Mouse (Mus musculus): ENCODE data around the gene Snu13. TPM values are rescaled to one million over a fixed set of nuclear protein-coding genes. Genes with fewer than 3 reads are reported as not detected.

Snu13 gene
- total and polyA plus RNA-seq, 2 experiments from 2014 or later, result 109 to 204 TPM

DNA sequence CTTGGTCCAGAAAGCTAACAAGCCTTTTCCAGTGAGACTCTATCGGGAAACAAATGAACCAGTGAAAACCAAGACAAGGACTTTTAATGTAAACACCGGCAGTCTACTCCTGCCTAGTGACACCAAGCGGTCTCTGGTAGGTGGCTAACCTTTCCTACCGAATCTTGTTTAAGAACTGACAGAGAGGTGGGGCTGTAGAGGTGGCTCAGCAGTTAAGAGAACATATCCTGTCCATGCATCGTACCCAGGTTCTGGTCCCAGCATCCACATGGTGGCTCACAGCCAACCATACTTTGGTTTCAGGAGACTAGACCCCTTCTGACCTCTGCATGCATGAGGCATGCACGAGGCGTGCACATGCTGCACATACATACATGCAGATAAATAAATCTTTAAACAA lies 20.1 kb downstream of the Snu13 start:
- Histone ChIP-seq H3K9ac (replicated peaks; ENCODE audit: low read depth, low read length) (no peak overlapping the region), H3K4me1 (ENCODE audit: control insufficient read depth, insufficient read depth) (no peaks in the 10 kb centered on the region), H3K36me3 (replicated peaks; ENCODE audit: control insufficient read depth, insufficient read depth, low read length) (peaks cover 91% of the 10 kb centered on the region), H3K4me2 (ENCODE audit: low read depth, low read length) (no peak overlapping the region), H3K4me3 (ENCODE audit: low read depth, low read length) (no peak overlapping the region), H3K27me3 (ENCODE audit: control insufficient read depth, insufficient read depth, low read length) (no peaks in the 10 kb centered on the region), H3K9me3 (replicated peaks; ENCODE audit: control insufficient read depth, low read length) (no peaks in the 10 kb centered on the region), H3K27ac (ENCODE audit: low read depth) (peak overlapping the region; percentile 70; the same call in 1 of the 2 replicates)
- WGBS, result 90% methylated on average over 7 of the region's 7 CpGs
- ATAC-seq (ENCODE audit: insufficient read depth, low read depth) (no peak), DNase-seq (ENCODE audit: low spot score) (no peak)
- no peak for TF ChIP-seq CTCF (IDR thresholded peaks at IDR 0.05; ENCODE audit: low read depth)
- TF ChIP-seq EP300 (IDR thresholded peaks at IDR 0.05; ENCODE audit: low read depth), result no peak

DNA sequence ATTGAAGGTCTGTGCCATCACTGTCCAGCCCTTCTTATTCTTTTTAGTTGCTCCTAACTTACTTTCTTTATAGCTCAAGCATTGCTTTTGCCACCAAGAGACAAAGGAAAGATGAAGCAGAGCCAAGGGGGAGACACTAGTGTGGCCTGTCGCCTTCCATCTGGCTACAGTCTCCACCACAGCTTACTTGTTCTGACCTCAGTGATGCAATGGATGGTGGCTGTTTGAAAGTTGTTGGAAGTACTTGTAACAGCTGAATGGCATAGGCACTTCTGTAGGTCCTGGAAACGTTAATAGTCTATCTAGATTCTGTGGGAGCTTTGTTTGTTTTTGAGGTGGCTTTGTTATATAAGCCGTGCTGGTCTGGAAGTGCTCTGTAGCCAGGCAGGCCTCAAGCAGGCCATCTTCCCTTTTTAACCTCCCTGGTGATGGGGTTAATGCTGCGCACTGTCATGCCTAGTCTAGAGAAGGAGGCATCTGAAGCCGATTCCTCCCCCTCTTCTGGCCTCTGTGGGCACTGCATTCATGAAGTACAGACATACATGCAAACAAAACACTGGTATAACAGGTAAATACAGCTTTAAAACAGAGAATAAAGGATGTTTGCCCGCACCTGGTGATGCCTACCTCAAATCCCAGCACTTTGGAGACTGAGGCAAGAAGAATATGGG lies 23.3 kb downstream of the Snu13 start:
- no peak overlapping the region for H3K4me3 ChIP-seq (ENCODE audit: low read depth, low read length)
- no peak for TF ChIP-seq EP300 (IDR thresholded peaks at IDR 0.05; ENCODE audit: low read depth)
- DNase-seq (ENCODE audit: low spot score) (no peak), ATAC-seq (ENCODE audit: insufficient read depth, low read depth) (no peak)
- H3K36me3 ChIP-seq (replicated peaks; ENCODE audit: control insufficient read depth, insufficient read depth, low read length), result peaks cover 80% of the 10 kb centered on the region
- H3K4me2 ChIP-seq (ENCODE audit: low read depth, low read length), result no peak overlapping the region
- H3K9ac ChIP-seq (replicated peaks; ENCODE audit: low read depth, low read length), result no peak overlapping the region
- no peaks in the 10 kb centered on the region for H3K27me3 ChIP-seq (ENCODE audit: control insufficient read depth, insufficient read depth, low read length)
- 85% methylated on average over 6 of the region's 6 CpGs for WGBS
- no peak overlapping the region for H3K27ac ChIP-seq (ENCODE audit: low read depth)
- no peaks in the 10 kb centered on the region for H3K9me3 ChIP-seq (replicated peaks; ENCODE audit: control insufficient read depth, low read length)
- H3K4me1 ChIP-seq (ENCODE audit: control insufficient read depth, insufficient read depth), result no peaks in the 10 kb centered on the region

DNA sequence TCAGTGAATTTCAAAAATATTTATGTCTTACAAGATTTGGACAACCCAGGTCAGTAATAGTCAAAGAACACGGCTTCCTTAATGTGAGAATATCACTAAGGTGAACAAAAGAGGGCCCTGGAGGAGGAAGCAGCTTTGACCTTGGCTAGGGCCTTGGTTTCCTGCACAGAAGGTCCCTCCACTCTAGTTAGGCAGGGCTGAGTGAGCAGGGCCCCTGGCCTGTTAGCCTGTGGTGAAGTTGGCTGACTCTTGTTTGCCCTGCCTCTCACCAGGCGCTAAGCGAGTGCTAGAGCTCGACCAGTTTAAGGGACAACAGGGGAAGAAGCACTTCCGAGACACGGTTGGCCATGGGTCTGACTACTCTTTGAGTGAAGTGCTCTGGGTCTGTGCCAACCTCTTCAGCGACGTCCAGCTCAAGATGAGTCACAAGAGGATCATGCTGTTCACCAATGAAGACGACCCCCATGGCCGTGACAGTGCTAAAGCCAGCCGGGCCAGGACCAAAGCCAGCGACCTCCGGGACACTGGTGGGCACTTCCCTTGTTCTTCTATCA lies 24.8 kb downstream of the Snu13 start:
- Histone ChIP-seq H3K27me3 (ENCODE audit: control insufficient read depth, insufficient read depth, low read length) (no peaks in the 10 kb centered on the region), H3K4me3 (ENCODE audit: low read depth, low read length) (no peak overlapping the region), H3K27ac (ENCODE audit: low read depth) (peak overlapping the region; percentile 52; the same call in 1 of the 2 replicates), H3K4me2 (ENCODE audit: low read depth, low read length) (no peak overlapping the region), H3K4me1 (ENCODE audit: control insufficient read depth, insufficient read depth) (no peaks in the 10 kb centered on the region), H3K36me3 (replicated peaks; ENCODE audit: control insufficient read depth, insufficient read depth, low read length) (peaks cover 70% of the 10 kb centered on the region), H3K9ac (replicated peaks; ENCODE audit: low read depth, low read length) (no peak overlapping the region), H3K9me3 (replicated peaks; ENCODE audit: control insufficient read depth, low read length) (no peaks in the 10 kb centered on the region)
- WGBS, result 39% methylated on average over 13 of the region's 13 CpGs
- TF ChIP-seq CTCF (IDR thresholded peaks at IDR 0.05; ENCODE audit: low read depth) (no peak), EP300 (IDR thresholded peaks at IDR 0.05; ENCODE audit: low read depth) (no peak)
- DNase-seq (ENCODE audit: low spot score) (peak; percentile 7), ATAC-seq (ENCODE audit: insufficient read depth, low read depth) (no peak)

DNA sequence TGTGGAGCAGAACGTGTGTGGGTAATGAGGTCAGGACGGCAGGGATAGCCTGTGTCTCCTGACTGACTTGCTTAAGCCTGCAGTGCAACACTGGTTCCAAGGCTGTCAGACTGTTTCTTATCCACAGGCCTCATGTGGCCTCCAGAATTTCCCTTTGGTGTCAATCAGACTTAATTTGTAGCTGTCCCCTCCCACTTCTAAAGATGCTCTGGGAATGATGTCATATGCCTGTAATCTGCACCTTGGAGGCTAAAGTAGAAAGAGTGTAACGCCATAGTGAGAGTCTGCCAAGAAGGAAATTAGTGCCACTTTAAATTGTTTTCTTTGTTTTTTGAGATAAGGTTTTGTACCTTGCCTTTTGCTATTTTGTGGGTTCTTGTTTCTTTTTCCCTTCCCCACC lies 28.1 kb downstream of the Snu13 start:
- Histone ChIP-seq H3K4me3 (ENCODE audit: low read depth, low read length) (no peak overlapping the region), H3K9ac (replicated peaks; ENCODE audit: low read depth, low read length) (no peak overlapping the region), H3K4me1 (ENCODE audit: control insufficient read depth, insufficient read depth) (peaks cover 5% of the 10 kb centered on the region; the same call in 1 of the 2 replicates), H3K9me3 (replicated peaks; ENCODE audit: control insufficient read depth, low read length) (no peaks in the 10 kb centered on the region), H3K36me3 (replicated peaks; ENCODE audit: control insufficient read depth, insufficient read depth, low read length) (peaks cover 41% of the 10 kb centered on the region), H3K27me3 (ENCODE audit: control insufficient read depth, insufficient read depth, low read length) (no peaks in the 10 kb centered on the region), H3K27ac (ENCODE audit: low read depth) (no peak overlapping the region), H3K4me2 (ENCODE audit: low read depth, low read length) (no peak overlapping the region)
- DNase-seq (ENCODE audit: low spot score), result no peak
- TF ChIP-seq EP300 (IDR thresholded peaks at IDR 0.05; ENCODE audit: low read depth), result no peak
- TF ChIP-seq CTCF (IDR thresholded peaks at IDR 0.05; ENCODE audit: low read depth), result no peak
- 50% methylated on average over 3 of the region's 3 CpGs for WGBS
- ATAC-seq (ENCODE audit: insufficient read depth, low read depth), result no peak

DNA sequence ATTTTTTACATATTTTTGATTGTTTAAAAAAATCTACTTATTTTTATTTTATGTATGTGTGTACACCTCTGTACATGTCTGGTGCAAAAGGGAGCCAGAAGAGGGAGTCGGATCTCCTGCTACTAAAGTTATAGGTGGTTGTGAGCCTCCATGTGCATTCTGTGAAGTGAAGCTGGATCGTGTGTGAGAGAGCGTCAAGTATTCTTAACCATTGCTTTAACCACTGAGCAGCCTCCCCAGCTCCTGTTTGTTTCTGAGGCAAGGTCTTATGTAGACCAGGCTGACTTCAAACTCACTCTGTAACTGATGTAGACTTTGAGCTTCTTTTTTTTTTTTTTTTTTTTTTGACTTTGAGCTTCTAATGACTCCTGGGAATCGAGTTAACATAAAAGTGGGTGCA lies 29.9 kb downstream of the Snu13 start:
- H3K9me3 ChIP-seq (replicated peaks; ENCODE audit: control insufficient read depth, low read length), result no peaks in the 10 kb centered on the region
- H3K36me3 ChIP-seq (replicated peaks; ENCODE audit: control insufficient read depth, insufficient read depth, low read length), result peaks cover 26% of the 10 kb centered on the region
- no peak overlapping the region for H3K27ac ChIP-seq (ENCODE audit: low read depth)
- TF ChIP-seq CTCF (IDR thresholded peaks at IDR 0.05; ENCODE audit: low read depth), result no peak
- no peak overlapping the region for H3K4me2 ChIP-seq (ENCODE audit: low read depth, low read length)
- ATAC-seq (ENCODE audit: insufficient read depth, low read depth) (no peak), DNase-seq (ENCODE audit: low spot score) (no peak)
- no peak overlapping the region for H3K4me3 ChIP-seq (ENCODE audit: low read depth, low read length)
- H3K27me3 ChIP-seq (ENCODE audit: control insufficient read depth, insufficient read depth, low read length), result no peaks in the 10 kb centered on the region
- no peak overlapping the region for H3K9ac ChIP-seq (replicated peaks; ENCODE audit: low read depth, low read length)
- peaks cover 5% of the 10 kb centered on the region; the same call in 1 of the 2 replicates for H3K4me1 ChIP-seq (ENCODE audit: control insufficient read depth, insufficient read depth)
- 75% methylated on average over 4 of the region's 4 CpGs for WGBS

DNA sequence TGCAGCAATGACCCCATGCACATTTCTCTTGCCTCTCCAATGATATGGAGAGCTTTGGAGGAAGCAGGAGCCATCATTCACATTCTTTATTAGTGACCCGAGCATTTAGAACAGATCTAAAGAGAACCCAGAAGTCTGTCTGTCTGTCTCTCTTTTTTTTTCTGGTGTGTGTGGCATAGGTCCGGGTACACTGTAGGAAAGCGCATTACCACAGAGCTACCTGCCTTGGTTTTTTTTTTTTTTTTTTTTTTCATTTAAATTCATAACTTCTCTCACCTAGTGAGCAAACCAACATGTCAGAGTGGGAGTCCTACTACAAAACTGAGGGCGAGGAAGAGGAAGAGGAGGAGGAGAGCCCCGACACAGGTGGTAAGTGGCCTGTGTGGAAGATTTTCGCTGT lies 30.6 kb downstream of the Snu13 start:
- TF ChIP-seq EP300 (IDR thresholded peaks at IDR 0.05; ENCODE audit: low read depth) (no peak), CTCF (IDR thresholded peaks at IDR 0.05; ENCODE audit: low read depth) (no peak)
- WGBS, result 21% methylated on average over 6 of the region's 6 CpGs
- Histone ChIP-seq H3K9me3 (replicated peaks; ENCODE audit: control insufficient read depth, low read length) (no peaks in the 10 kb centered on the region), H3K27me3 (ENCODE audit: control insufficient read depth, insufficient read depth, low read length) (no peaks in the 10 kb centered on the region), H3K4me2 (ENCODE audit: low read depth, low read length) (peak overlapping the region; percentile 92), H3K4me3 (ENCODE audit: low read depth, low read length) (peak overlapping the region; percentile 73), H3K36me3 (replicated peaks; ENCODE audit: control insufficient read depth, insufficient read depth, low read length) (peaks cover 21% of the 10 kb centered on the region), H3K27ac (ENCODE audit: low read depth) (peak overlapping the region; percentile 73), H3K4me1 (ENCODE audit: control insufficient read depth, insufficient read depth) (peaks cover 5% of the 10 kb centered on the region; the same call in 1 of the 2 replicates), H3K9ac (replicated peaks; ENCODE audit: low read depth, low read length) (peak overlapping the region; percentile 71)
- ATAC-seq (ENCODE audit: insufficient read depth, low read depth), result no peak
- no peak for DNase-seq (ENCODE audit: low spot score)
